Mouse (Mus musculus) T-cell, adult 2 months (primary cell): ENCODE measurements around the gene Dyrk3.

Experiments
- DNase-seq: peaks from one replicate; pipeline ENCODE4 v3.0.0; 2022; ENCODE audit warnings: low spot score

Dyrk3 gene

GRCm38 (mm10) chr1:131083122-131083521, 55.0 kb downstream of the Dyrk3 start:
- DNase-seq = no peak

- peak; percentile 72 for DNase-seq
Observed at GRCm38 (mm10) chr1:131080686-131081085, 57.5 kb downstream of the Dyrk3 start.

GRCm38 (mm10) chr1:131079762-131080161, 58.4 kb downstream of the Dyrk3 start:
- peak; percentile 42 for DNase-seq

GRCm38 (mm10) chr1:131078761-131079330, 59.3 kb downstream of the Dyrk3 start:
- no peak for DNase-seq
